Mouse (Mus musculus) cerebellum, adult 9-10 months (tissue): ENCODE results near the gene Arl6ip5.

ENCODE experiments used
- DNase-seq: peaks from one replicate; pipeline ENCODE4 v3.0.0; 2022

The Arl6ip5 gene

DNA sequence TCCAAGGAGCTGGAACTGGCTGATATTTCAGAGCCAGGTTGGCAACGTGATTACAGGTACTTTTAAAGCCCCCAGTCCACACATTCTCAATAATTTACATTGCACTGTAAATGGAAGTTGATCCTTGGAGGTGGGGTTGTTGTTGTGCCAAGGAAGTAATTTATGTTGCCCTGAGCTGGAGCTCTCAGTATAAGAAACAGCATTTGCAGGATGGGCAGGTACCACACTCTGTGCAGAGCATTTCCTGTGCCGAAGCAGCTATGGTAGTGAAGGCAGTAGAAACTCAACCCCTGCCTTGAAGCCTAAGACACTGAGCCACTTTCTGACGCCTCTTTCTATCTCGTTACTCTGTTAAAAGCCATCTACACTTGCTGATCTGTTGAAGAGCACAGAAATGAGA lies 65.3 kb downstream of the Arl6ip5 start:
- no peak for DNase-seq

DNA sequence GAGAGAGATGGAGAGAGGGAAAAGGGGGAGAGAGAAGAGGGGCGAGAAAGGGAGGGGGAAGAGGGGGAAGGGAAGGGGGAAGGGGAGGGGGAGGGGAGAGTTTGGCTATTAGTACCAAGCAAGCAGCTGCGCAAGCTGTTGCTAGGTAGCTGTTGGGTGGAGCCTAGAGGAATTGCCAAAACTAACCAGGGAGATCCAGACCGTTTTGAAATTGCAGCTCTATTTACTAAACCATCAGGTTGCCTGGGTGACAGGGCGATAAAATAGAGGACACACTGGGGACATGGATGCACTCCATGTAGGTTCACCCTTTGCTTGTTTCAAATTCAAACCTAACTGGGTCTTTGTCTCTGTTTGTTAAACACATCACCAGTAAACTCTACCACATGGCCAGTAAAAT lies 65.9 kb downstream of the Arl6ip5 start:
- DNase-seq, result no peak

DNA sequence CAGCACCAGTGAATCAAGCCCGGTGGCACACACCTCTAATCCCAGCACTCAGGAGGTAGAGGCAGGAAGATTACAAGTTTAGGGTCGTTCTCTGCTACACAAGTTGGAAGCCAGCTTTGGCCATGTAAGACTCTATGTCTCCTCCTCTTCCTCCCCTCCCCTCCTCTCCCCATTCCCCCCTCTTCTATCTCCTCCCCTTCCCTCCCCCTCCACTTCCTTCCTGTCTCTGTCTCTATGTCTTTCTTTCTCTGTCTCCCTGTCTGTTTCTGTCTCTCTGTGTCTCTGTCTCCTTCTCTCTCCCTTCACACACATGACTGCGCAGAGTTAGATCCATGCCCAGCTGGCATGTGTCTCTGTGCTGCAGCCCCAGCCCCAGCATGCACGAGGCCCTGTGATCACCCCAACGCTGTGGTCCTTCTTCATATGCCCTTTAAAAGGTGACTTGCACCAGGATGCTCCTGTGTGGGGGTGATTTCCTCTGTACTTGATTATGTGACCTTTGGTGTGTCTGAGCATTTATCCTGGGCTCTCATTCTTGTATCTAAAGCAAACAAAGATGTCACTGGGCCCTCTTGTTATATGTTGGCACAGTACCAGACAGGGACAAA lies 66.5 kb downstream of the Arl6ip5 start:
- DNase-seq, result no peak

DNA sequence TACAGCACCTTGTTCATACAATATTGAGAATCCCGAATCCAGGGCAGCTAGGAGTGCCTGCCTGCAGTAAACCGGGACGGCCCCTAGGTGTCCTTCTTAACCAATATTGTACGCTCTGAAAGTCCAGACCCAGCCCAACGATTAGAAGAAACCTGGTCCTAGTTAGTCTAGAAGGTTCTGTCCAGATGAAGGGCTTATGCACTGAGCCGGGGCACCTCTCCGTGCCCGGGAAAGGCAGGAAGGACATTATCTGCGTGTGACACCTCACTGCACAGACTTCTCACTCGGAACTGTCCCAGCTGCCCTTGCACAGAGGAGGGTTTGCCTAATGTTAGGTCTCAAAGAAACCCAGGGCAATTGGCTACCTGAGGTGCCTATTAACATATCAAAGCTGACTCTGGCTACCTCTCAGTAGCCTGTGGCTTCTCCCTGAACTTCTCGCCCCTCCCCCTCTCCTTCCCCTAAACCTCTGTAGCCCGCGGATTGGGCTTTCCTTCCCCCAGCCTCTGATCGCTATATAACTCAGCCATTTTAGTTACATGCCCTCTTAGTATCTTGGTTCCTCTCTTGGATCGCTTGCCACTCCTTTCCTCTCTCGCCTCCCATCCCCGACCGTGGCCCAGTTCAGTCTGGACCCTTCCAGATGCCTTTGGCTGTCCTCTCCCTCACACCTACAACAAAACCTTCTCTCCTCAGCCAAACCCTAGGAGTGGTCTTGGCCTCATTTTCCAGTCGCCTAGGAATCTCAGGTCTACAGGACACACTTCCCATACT lies 67.7 kb downstream of the Arl6ip5 start:
- peak; percentile 78 for DNase-seq

DNA sequence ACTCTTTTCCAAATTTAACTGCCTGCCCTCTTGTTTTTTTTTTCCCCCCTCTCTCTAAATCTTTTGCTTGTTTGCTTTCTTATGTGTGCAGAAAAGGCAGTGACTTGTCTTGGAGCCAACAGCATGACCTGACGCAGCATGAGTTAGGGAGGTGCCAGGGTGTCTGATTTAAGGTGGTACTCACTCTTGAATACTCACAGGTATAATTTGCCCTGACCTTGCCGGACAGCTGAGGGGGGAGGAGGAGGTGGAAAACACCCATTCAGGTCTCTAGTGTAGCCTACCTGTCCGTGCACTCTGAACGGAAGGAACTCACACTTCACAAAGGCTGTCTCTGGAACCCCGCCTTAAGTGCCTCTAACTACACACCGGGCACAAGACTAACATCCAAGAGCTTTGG lies 68.4 kb downstream of the Arl6ip5 start:
- DNase-seq, result no peak
